Mouse (Mus musculus) erythroblast, embryonic 14.5 days (primary cell): Measurements from ENCODE around the gene Ankdd1a. TPM values are rescaled to one million over a fixed set of nuclear protein-coding genes. Genes with fewer than 3 reads are reported as not detected.

Source experiments
- H3K27me3 ChIP-seq: 2 replicates; pipeline ENCODE4 v1.6.1; 2012; ENCODE audit warnings: inconsistent platforms; ENCODE audit not compliant: control insufficient read depth
- H3K36me3 ChIP-seq: 2 replicates; pipeline ENCODE4 v1.6.1; 2012; ENCODE audit warnings: mild to moderate bottlenecking, inconsistent platforms; ENCODE audit not compliant: control insufficient read depth
- H3K4me1 ChIP-seq: 2 replicates; pipeline ENCODE4 v1.6.1; 2012; ENCODE audit warnings: inconsistent platforms; ENCODE audit not compliant: control insufficient read depth
- H3K4me3 ChIP-seq: replicated peaks from 2 replicates; pipeline ENCODE3; 2012; ENCODE audit warnings: moderate library complexity, mild to moderate bottlenecking, inconsistent platforms
- H3K9me3 ChIP-seq: 2 replicates; pipeline ENCODE4 v1.6.1; 2012; ENCODE audit warnings: low read length, inconsistent platforms, mixed read lengths; ENCODE audit not compliant: control insufficient read depth
- GATA1 ChIP-seq: IDR thresholded peaks from 2 replicates; pipeline ENCODE4 v1.6.1; 2012; ENCODE audit warnings: low read length, inconsistent platforms, mixed read lengths
- TAL1 ChIP-seq: IDR thresholded peaks from 3 replicates; pipeline ENCODE4 v1.6.1; 2012; ENCODE audit warnings: low read length, inconsistent platforms, mixed read lengths
- polyA plus RNA-seq: library from polyadenylated mRNA; stranded (reverse); fragments of >175 nt; gene quantifications from 2 replicates; pipeline ENCODE4 v1.2.3, GENCODE M21; 2012

Ankdd1a gene
- polyA plus RNA-seq, 1 experiment, result not detected

GRCm38 (mm10) chr9:65492351-65492750 lies 27.6 kb downstream of the Ankdd1a start:
- H3K36me3 ChIP-seq, result no peaks in the 10 kb centered on the region

DNA sequence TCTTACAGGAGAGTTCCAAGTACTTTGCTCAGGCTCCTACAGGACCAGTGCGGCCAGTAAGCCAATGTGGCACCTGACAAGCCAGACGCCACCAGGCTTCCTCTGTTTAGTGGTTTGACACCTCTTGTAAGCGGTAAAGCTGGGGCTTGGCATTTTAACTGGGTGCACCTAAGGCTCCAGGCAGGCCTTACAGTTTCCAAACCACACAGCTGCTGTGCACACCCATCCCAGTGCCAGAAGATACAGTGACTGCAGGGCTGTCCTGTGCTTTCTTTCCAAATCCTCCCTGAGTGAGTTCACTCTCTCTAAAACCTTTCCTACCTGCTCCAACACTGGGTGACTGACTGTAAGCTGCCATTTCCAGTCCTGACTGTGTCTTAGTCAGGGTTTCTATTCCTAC lies 28.5 kb downstream of the Ankdd1a start:
- H3K4me1 ChIP-seq, result peaks cover 5% of the 10 kb centered on the region
- peaks cover 2% of the 10 kb centered on the region; the same call in 1 of the 2 replicates for H3K36me3 ChIP-seq
- no peak for TF ChIP-seq GATA1
- no peak for TF ChIP-seq TAL1

More at GRCm38 (mm10) chr9:65492351-65492750, 27.6 kb downstream of the Ankdd1a start:
- H3K27me3 ChIP-seq, result peaks cover 3% of the 10 kb centered on the region; the same call in 1 of the 2 replicates
- no peaks in the 10 kb centered on the region for H3K9me3 ChIP-seq
- TF ChIP-seq GATA1 (no peak), TAL1 (no peak)
- no peak overlapping the region for H3K4me3 ChIP-seq
- H3K4me1 ChIP-seq, result peaks cover 9% of the 10 kb centered on the region

DNA sequence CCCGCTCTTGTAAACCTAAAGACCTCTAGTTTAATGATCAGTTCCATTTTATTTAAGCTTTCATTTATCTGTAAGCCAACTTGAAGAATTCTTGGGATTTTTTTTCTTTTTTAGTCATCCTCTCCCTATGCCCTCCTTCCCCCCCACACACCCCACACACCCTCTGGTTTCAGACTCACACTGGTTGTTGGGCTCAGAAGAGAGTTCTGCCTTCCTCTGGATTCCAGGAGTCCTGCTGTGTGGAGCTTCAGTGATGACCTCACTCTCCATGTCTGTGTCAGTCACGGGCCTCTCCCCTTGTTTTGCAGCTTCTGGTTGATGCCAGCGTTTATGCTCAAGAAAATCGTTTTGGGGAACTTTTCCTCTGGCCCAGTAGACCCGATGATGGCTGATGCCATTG lies 39.9 kb downstream of the Ankdd1a start:
- no peaks in the 10 kb centered on the region for H3K4me1 ChIP-seq
- no peak overlapping the region for H3K4me3 ChIP-seq
- no peaks in the 10 kb centered on the region for H3K27me3 ChIP-seq
- H3K36me3 ChIP-seq, result peaks cover 32% of the 10 kb centered on the region
- TF ChIP-seq GATA1 (no peak), TAL1 (no peak)
- H3K9me3 ChIP-seq, result no peaks in the 10 kb centered on the region

More for the DNA sequence above, 28.5 kb downstream of the Ankdd1a start:
- Histone ChIP-seq H3K9me3 (no peaks in the 10 kb centered on the region), H3K27me3 (no peaks in the 10 kb centered on the region), H3K4me3 (no peak overlapping the region)

- H3K9me3 ChIP-seq, result no peaks in the 10 kb centered on the region
- TF ChIP-seq TAL1 (no peak), GATA1 (no peak)
- no peak overlapping the region for H3K4me3 ChIP-seq
- H3K27me3 ChIP-seq, result no peaks in the 10 kb centered on the region
- peaks cover 23% of the 10 kb centered on the region for H3K36me3 ChIP-seq
- H3K4me1 ChIP-seq, result 0 out of 2 replicates have a peak, but pooled peaks cover 1% of the 10 kb centered on the region
Measured at GRCm38 (mm10) chr9:65479158-65479557, 40.8 kb downstream of the Ankdd1a start.

- H3K27me3 ChIP-seq, result no peaks in the 10 kb centered on the region
- peaks cover 4% of the 10 kb centered on the region; the same call in 1 of the 2 replicates for H3K4me1 ChIP-seq
- H3K4me3 ChIP-seq, result no peak overlapping the region
- H3K9me3 ChIP-seq, result no peaks in the 10 kb centered on the region
- no peak for TF ChIP-seq GATA1
- TF ChIP-seq TAL1, result no peak
- peaks cover 4% of the 10 kb centered on the region; the same call in 1 of the 2 replicates for H3K36me3 ChIP-seq
Measured at GRCm38 (mm10) chr9:65472769-65473168, 47.2 kb downstream of the Ankdd1a start.

DNA sequence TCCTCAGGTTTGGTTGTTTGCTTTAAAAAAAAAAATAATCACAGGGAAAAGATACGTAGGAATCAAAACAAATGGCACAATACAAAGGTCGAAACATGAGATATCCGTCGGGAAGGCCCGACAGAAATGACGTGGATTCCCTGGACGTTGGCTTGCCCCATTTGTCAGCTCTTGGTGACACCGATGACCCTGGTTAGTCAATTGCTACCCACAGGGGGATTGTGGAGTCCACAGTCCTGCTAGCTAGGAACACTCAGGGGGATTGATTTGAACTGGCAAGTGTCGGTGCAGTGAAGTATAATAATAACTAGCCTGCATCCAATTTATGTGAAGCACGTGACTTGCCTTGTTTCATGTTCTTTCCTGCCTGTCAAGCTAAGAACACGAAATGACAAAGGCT lies 52.3 kb downstream of the Ankdd1a start:
- Histone ChIP-seq H3K9me3 (peaks cover 3% of the 10 kb centered on the region), H3K27me3 (no peaks in the 10 kb centered on the region), H3K4me1 (peaks cover 6% of the 10 kb centered on the region), H3K36me3 (peaks cover 4% of the 10 kb centered on the region), H3K4me3 (no peak overlapping the region)
- no peak for TF ChIP-seq GATA1
- TF ChIP-seq TAL1, result no peak

DNA sequence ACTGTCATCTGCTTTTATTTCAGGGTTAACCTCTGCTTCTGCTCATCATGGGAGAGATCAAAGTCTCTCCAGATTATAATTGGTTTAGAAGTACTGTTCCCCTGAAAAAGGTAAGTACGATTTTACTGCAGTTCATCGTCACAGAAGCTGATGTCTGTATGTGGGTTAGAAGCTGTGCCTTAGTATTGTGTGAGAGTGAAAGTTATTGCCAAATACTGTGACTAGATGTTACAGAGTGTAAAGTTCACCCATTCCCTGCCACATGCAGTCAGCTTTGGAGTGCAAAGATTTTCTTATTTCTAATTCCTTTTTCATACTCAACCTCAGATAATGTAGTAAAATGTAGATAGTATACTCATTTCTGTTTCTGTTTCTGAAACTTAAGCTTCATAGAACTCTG lies 54.8 kb downstream of the Ankdd1a start:
- H3K4me1 ChIP-seq, result peaks cover 27% of the 10 kb centered on the region
- peaks cover 4% of the 10 kb centered on the region for H3K36me3 ChIP-seq
- TF ChIP-seq GATA1 (no peak), TAL1 (no peak)
- H3K27me3 ChIP-seq, result no peaks in the 10 kb centered on the region
- H3K9me3 ChIP-seq, result peaks cover 3% of the 10 kb centered on the region
- H3K4me3 ChIP-seq, result no peak overlapping the region

DNA sequence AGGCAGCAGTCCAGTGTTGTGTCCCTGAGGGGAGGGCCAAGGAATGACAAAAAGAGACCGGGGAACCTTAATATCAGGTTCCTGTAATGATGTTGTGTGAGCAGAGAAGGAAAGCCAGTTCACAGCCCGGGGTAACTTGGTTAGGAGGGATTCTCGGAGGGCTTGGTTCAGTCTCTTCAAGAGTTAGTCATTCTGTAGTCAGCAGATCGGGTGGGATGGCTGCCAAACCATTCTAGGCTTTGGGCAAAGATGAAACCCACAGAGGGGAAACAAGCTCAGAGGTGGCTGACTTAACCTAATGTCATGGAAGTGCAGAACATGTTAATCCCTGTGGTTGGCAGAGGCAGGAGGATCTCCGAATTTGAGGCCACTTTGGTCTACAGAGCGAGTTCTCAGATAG lies 55.8 kb downstream of the Ankdd1a start:
- Histone ChIP-seq H3K27me3 (no peaks in the 10 kb centered on the region), H3K4me3 (no peak overlapping the region), H3K9me3 (peaks cover 3% of the 10 kb centered on the region), H3K36me3 (peaks cover 4% of the 10 kb centered on the region), H3K4me1 (peaks cover 26% of the 10 kb centered on the region)
- TF ChIP-seq GATA1, result no peak
- no peak for TF ChIP-seq TAL1

- Histone ChIP-seq H3K4me1 (peaks cover 26% of the 10 kb centered on the region), H3K4me3 (no peak overlapping the region), H3K27me3 (no peaks in the 10 kb centered on the region), H3K9me3 (peaks cover 3% of the 10 kb centered on the region), H3K36me3 (peaks cover 4% of the 10 kb centered on the region)
- no peak for TF ChIP-seq TAL1
- TF ChIP-seq GATA1, result no peak
Measured at GRCm38 (mm10) chr9:65462544-65462943, 57.4 kb downstream of the Ankdd1a start.
